Mouse (Mus musculus): ENCODE data around the gene Fbxl16.

DNA sequence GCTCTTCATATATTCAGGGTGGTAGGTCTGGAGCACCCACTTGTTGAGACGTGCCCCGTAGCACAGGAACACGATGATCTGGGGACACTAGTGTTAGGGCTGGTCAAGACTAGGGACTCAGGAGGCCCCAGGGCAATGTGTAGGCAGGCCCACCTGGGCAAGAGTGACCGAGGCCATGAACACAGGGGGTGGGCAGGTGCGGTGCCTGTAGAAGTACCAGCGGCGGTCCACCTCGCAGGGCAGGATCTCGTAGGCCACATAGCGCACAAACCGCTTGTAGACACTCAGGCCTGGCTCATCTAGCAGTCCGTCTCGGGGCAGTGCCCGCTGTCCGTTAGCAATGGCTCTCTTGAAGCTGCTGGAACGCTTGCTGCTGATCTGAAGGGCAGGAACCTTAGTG, 26.9 kb downstream of the Fbxl16 start:
- TF ChIP-seq CEBPB (IDR thresholded peaks at IDR 0.05; ENCODE audit: insufficient read depth, poor library complexity, severe bottlenecking) (no peak), TCF12 (IDR thresholded peaks at IDR 0.05; ENCODE audit: insufficient read depth, poor library complexity, severe bottlenecking) (no peak)

Data from myocyte (in vitro differentiated cells).